Mouse (Mus musculus): Measurements from ENCODE around the gene Znhit1. TPM values are rescaled to one million over a fixed set of nuclear protein-coding genes. Genes with fewer than 3 reads are reported as not detected.

Znhit1 gene
- polyA plus RNA-seq (2016; fragmentation: Nextera tagmentation; extraction: Ambion mirVana) = 109 and 116 TPM in 2 replicates

- ATAC-seq (ENCODE audit: insufficient number of reproducible peaks, insufficient read depth, low FRiP score, low TSS enrichment, low read depth) = 0 out of 2 replicates have a peak, but pooled peaks have one; percentile 5
- H3K4me3 ChIP-seq (replicated peaks) = peak within 1 kb of the TSS; percentile 87
- H3K4me2 ChIP-seq = peak within 1 kb of the TSS; percentile 87
- H3K27me3 ChIP-seq = no peaks in the 10 kb centered on the region
- peaks cover 62% of the 10 kb centered on the region for H3K36me3 ChIP-seq
- H3K4me1 ChIP-seq (replicated peaks) = peaks cover 15% of the 10 kb centered on the region
- H3K9ac ChIP-seq (replicated peaks) = peak within 1 kb of the TSS; percentile 96
- H3K9me3 ChIP-seq = no peaks in the 10 kb centered on the region
- WGBS = 10% methylated on average over 12 of the region's 12 CpGs
- peak within 1 kb of the TSS; percentile 99 for H3K27ac ChIP-seq
Observed at GRCm38 (mm10) chr5:136987934-136988271, at the start of gene Znhit1. Gene Znhit1 (minus strand): TSS chr5:136988021.

- peaks cover 37% of the 10 kb centered on the region for H3K27me3 ChIP-seq
- no peak overlapping the region for H3K9ac ChIP-seq (replicated peaks)
- peaks cover 64% of the 10 kb centered on the region for H3K36me3 ChIP-seq
- ATAC-seq (ENCODE audit: insufficient number of reproducible peaks, insufficient read depth, low FRiP score, low TSS enrichment, low read depth) = no peak
- WGBS = 83% methylated on average over 13 of the region's 13 CpGs
- no peak overlapping the region for H3K4me3 ChIP-seq (replicated peaks)
- no peak overlapping the region for H3K4me2 ChIP-seq
- H3K9me3 ChIP-seq = no peaks in the 10 kb centered on the region
- peaks cover 20% of the 10 kb centered on the region for H3K4me1 ChIP-seq (replicated peaks)
- no peak overlapping the region for H3K27ac ChIP-seq
Observed at GRCm38 (mm10) chr5:137036211-137036610, 48.4 kb upstream of the Znhit1 start.

DNA sequence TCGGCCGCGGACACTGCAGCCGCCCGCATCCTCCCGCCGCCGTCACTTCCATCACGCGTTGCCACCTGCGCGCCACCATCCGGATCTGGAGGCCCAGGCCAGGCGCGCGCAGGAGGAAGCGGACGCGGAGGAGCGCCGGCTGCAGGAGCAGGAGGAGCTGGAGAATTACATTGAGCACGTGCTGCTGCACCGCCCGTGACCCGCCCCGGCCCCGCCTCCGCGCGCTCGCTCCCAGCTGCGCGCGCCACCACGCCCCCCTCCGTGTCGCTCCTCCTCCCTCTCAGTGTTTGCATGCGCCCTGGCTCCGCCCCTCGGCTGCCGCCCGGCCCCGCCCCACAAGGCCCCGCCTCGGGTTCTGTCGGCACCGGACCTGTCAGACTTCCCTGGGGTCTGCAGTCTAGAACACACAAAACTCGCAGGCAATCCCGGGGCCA is 44.8 kb upstream of the Znhit1 start:
- Histone ChIP-seq H3K4me3 (replicated peaks) (peak overlapping the region; percentile 46), H3K4me1 (replicated peaks) (peaks cover 39% of the 10 kb centered on the region), H3K9me3 (no peaks in the 10 kb centered on the region), H3K9ac (replicated peaks) (peak overlapping the region; percentile 18; the same call in 1 of the 2 replicates), H3K36me3 (peaks cover 30% of the 10 kb centered on the region), H3K27me3 (peaks cover 73% of the 10 kb centered on the region), H3K4me2 (peak overlapping the region; percentile 99), H3K27ac (no peak overlapping the region)
- 1% methylated on average over 49 of the region's 49 CpGs for WGBS
- peak; percentile 66 for ATAC-seq (ENCODE audit: insufficient number of reproducible peaks, insufficient read depth, low FRiP score, low TSS enrichment, low read depth)

- Histone ChIP-seq H3K4me1 (replicated peaks) (peaks cover 39% of the 10 kb centered on the region), H3K27me3 (peaks cover 78% of the 10 kb centered on the region), H3K4me3 (replicated peaks) (peak overlapping the region; percentile 46), H3K9ac (replicated peaks) (no peak overlapping the region; the same call in 1 of the 2 replicates), H3K4me2 (peak overlapping the region; percentile 99), H3K9me3 (no peaks in the 10 kb centered on the region), H3K27ac (no peak overlapping the region), H3K36me3 (peaks cover 23% of the 10 kb centered on the region)
- WGBS = 0% methylated on average over 32 of the region's 33 CpGs
- ATAC-seq (ENCODE audit: insufficient number of reproducible peaks, insufficient read depth, low FRiP score, low TSS enrichment, low read depth) = no peak
Observed at GRCm38 (mm10) chr5:137032033-137032421, 44.2 kb upstream of the Znhit1 start.

DNA sequence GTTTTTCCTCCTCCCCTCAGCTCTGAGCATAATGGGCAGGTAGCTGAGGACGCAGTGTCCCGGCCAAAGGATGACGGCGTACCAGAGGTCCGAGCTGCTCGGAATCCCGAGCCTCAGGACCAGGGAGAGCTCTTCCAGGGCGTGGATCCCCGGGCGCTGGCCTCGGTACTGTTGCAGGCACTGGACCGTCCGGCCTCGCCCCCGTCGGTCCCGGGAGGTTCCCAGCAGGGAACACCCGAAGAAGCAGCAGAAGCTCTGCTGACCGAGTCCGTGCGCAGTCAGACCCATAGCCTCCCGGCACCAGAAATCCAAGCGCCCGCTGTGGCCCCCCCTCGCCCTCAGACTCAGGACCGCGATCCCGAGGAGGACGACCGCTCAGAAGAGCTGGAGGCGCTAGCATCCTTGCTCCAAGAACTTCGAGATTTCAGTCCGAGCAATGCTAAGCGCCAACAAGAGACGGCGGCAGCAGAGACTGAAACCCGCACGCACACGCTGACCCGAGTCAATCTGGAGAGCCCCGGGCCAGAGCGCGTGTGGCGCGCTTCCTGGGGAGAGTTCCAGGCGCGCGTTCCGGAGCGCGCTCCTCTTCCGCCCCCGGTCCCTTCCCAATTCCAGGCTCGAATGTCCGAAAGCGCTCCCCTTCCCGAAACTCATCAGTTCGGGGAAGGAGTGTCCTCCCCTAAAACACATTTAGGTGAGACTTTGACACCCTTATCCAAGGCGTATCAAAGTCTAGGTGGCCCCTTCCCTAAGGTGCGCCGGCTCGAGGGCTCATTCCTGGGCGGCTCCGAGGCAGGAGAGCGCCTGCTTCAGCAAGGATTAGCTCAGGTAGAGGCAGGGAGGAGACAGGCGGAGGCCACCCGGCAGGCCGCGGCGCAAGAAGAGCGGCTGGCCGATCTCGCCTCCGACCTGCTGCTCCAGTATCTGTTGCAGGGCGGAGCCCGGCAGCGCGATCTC is 43.5 kb upstream of the Znhit1 start:
- WGBS = 2% methylated on average over 78 of the region's 78 CpGs
- Histone ChIP-seq H3K27me3 (peaks cover 85% of the 10 kb centered on the region), H3K27ac (no peak overlapping the region), H3K36me3 (peaks cover 16% of the 10 kb centered on the region), H3K4me1 (replicated peaks) (peaks cover 39% of the 10 kb centered on the region), H3K4me3 (replicated peaks) (peak overlapping the region; percentile 46), H3K4me2 (peak overlapping the region; percentile 99), H3K9ac (replicated peaks) (no peak overlapping the region; the same call in 1 of the 2 replicates), H3K9me3 (no peaks in the 10 kb centered on the region)
- no peak for ATAC-seq (ENCODE audit: insufficient number of reproducible peaks, insufficient read depth, low FRiP score, low TSS enrichment, low read depth)

DNA sequence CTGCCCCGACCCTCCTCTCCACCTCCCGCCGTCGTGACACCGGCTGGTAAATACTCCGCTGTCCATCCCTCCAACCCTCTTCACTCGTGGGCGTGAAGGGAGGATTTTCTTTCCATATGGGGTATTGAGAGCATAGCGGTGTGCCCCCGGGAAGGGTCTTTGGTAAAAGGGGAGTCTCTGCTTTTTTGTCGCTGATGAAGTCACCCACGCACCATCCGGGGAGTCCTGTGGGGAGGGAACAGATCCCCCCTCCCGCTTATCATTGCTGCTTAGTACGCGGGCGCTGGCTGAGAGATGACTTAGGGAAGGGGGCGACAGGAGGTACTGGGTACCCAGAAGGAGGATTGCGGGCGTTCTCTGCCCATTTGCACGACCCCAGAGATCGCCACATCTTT is 42.6 kb upstream of the Znhit1 start:
- Histone ChIP-seq H3K9me3 (no peaks in the 10 kb centered on the region), H3K36me3 (peaks cover 7% of the 10 kb centered on the region), H3K27me3 (peaks cover 91% of the 10 kb centered on the region), H3K4me3 (replicated peaks) (peak overlapping the region; percentile 35), H3K27ac (no peak overlapping the region), H3K9ac (replicated peaks) (no peak overlapping the region), H3K4me2 (peak overlapping the region; percentile 63), H3K4me1 (replicated peaks) (peaks cover 39% of the 10 kb centered on the region)
- WGBS = 15% methylated on average over 22 of the region's 22 CpGs
- no peak for ATAC-seq (ENCODE audit: insufficient number of reproducible peaks, insufficient read depth, low FRiP score, low TSS enrichment, low read depth)

DNA sequence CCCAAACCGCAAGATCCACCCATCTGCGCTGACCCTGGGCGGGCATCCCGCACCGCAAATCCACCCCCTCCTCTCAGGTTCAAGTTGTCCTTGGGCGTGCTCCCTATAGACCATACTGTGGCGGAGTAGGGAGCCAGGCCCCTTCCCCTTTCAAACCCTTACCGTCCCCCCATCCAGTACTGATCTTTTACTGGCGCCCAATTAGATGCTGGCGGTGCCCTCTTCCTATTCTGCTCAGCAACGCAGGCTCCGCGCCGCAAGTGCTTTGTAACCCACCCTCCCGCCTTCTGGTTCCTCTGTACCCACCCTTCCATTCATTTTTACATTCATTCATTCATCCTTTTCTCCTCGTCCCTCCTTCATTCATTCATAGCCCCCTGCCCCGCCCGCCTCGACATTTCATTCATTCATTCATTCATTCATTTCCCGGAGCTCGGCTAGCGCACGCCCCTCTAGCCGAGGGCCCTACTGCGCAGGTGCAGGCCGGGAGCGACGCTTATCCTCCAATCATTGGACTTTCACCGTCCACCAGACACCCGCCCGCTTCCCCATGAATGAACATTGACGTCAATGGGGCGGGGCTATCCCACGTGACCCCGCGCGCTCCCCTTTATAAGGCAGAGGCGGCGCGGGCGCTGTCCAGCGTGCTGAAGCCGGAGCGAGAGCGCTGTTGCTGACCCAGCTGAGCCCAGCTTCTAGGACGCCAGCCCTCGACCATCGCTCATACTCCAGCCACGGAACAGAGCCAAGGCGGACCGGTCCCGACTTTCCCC is 42.0 kb upstream of the Znhit1 start:
- H3K27me3 ChIP-seq = peaks cover 97% of the 10 kb centered on the region
- H3K4me3 ChIP-seq (replicated peaks) = peak overlapping the region; percentile 35
- H3K9me3 ChIP-seq = no peaks in the 10 kb centered on the region
- H3K4me1 ChIP-seq (replicated peaks) = peaks cover 39% of the 10 kb centered on the region
- H3K9ac ChIP-seq (replicated peaks) = no peak overlapping the region
- H3K27ac ChIP-seq = no peak overlapping the region
- H3K36me3 ChIP-seq = 0 out of 2 replicates have a peak, but pooled peaks cover 1% of the 10 kb centered on the region
- peak; percentile 47 for ATAC-seq (ENCODE audit: insufficient number of reproducible peaks, insufficient read depth, low FRiP score, low TSS enrichment, low read depth)
- peak overlapping the region; percentile 63 for H3K4me2 ChIP-seq
- under 1% methylated on average over 52 of the region's 52 CpGs for WGBS

DNA sequence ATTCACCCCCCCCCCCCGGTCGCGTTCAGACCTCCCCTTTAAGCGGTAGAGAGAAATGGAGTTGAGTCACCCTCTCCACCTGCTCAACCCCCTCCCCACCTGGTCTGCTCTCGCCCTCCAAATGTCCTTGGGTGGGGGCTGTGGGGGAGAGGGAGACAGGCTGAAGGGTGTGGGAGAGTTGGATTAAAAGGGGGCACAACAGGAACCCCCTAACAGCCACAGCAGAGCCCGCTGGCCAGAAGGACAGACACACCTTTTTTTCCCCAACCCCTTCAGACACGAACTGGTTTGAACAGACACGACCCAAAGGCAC is 41.4 kb upstream of the Znhit1 start:
- Histone ChIP-seq H3K9me3 (no peaks in the 10 kb centered on the region), H3K27ac (no peak overlapping the region), H3K36me3 (no peaks in the 10 kb centered on the region), H3K4me3 (replicated peaks) (peak overlapping the region; percentile 35), H3K9ac (replicated peaks) (no peak overlapping the region), H3K4me2 (peak overlapping the region; percentile 63), H3K4me1 (replicated peaks) (peaks cover 39% of the 10 kb centered on the region), H3K27me3 (peaks cover 99% of the 10 kb centered on the region)
- WGBS = 0% methylated on average over 8 of the region's 8 CpGs
- no peak for ATAC-seq (ENCODE audit: insufficient number of reproducible peaks, insufficient read depth, low FRiP score, low TSS enrichment, low read depth)

DNA sequence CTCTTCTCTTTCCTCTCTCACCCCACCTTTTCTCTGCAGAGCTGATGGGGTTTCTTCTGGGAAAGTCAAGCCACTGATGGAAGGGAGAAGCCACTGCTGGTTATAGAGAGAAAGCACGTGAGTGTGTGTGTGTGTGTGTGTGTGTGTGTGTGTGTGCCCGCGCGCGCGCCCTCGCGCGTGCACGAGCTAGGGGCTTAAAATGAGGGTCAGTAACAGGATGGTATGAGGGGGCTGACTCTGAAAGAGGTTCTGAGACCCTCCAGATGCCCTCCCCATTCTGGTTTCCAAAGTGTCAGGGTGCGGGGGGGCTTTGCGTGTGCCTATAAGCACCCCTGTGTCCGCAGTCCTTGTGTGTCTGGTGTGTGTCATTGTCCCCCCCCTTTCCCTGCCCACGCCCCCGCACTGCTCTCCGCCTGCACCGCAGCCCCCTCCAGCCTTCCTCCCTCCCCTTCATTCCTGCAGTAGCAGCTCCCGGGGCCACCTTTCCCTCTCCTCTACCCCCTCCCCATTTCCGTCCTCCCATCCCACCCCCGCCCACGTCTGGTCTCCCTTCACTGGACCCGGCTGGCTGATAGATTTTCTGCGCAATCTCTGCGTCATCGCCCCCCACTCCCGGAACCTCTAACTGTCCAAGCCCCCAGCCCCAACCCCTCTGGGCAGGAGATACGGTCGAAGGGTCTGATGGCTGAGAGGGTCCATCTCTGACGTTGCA is 40.9 kb upstream of the Znhit1 start:
- no peak overlapping the region for H3K9ac ChIP-seq (replicated peaks)
- H3K4me2 ChIP-seq = no peak overlapping the region
- H3K4me3 ChIP-seq (replicated peaks) = 0 out of 2 replicates have a peak overlapping the region, but pooled peaks have one; percentile 3
- H3K27ac ChIP-seq = no peak overlapping the region
- no peaks in the 10 kb centered on the region for H3K9me3 ChIP-seq
- peaks cover 99% of the 10 kb centered on the region for H3K27me3 ChIP-seq
- 5% methylated on average over 29 of the region's 29 CpGs for WGBS
- H3K4me1 ChIP-seq (replicated peaks) = peaks cover 39% of the 10 kb centered on the region
- no peak for ATAC-seq (ENCODE audit: insufficient number of reproducible peaks, insufficient read depth, low FRiP score, low TSS enrichment, low read depth)
- H3K36me3 ChIP-seq = no peaks in the 10 kb centered on the region

DNA sequence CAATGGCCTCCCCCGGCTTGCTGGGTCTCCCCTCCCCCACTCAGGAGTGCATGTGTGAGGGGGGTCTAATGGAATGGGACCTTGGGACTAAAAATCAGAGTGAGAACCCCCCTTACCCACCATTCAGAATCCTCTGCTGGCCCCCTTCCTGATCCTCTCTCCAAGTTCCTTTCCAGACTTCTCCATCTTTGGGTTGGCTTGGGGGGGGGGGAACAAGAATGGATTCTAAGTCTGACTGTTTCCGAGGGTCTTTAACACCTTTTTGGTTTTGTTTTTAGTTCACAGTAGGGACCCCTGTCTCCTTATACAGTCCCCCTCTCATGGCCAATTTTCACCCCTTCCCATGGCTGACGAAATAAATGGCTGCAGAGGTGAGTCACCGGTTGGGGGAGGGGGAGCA is 38.3 kb upstream of the Znhit1 start, which contains the start of gene Vgf:
Vgf (plus strand) TSS at position 301 of the 400 bp plus-strand sequence.
- H3K4me3 ChIP-seq (replicated peaks) = no peak within 1 kb of the TSS
- WGBS = 22% methylated on average over 4 of the region's 4 CpGs
- no peak within 1 kb of the TSS for H3K4me2 ChIP-seq
- peaks cover 73% of the 10 kb centered on the region for H3K27me3 ChIP-seq
- H3K4me1 ChIP-seq (replicated peaks) = peaks cover 18% of the 10 kb centered on the region
- H3K36me3 ChIP-seq = no peaks in the 10 kb centered on the region
- H3K9me3 ChIP-seq = no peaks in the 10 kb centered on the region
- no peak within 1 kb of the TSS for H3K9ac ChIP-seq (replicated peaks)
- H3K27ac ChIP-seq = no peak within 1 kb of the TSS
- no peak for ATAC-seq (ENCODE audit: insufficient number of reproducible peaks, insufficient read depth, low FRiP score, low TSS enrichment, low read depth)
